Mouse (Mus musculus) testis, adult 2 months (tissue): ENCODE measurements around the gene Cdk1.

Experiments used
- CTCF ChIP-seq: fragments of 200-500 bp; IDR thresholded peaks from 2 replicates; pipeline ENCODE4 v1.5.1; 2012; ENCODE audit warnings: low read depth, mild to moderate bottlenecking, inconsistent platforms, low read length, moderate library complexity; ENCODE audit not compliant: control insufficient read depth, insufficient read depth, insufficient replicate concordance
- POLR2A ChIP-seq: fragments of 200-500 bp; IDR thresholded peaks from 2 replicates; pipeline ENCODE4 v1.6.1; 2012; ENCODE audit warnings: low read depth, mild to moderate bottlenecking, inconsistent platforms, low read length, moderate library complexity; ENCODE audit not compliant: control insufficient read depth

GRCm38 (mm10) chr10:69351071-69351841 lies 1.5 kb downstream of the Cdk1 start:
- TF ChIP-seq CTCF: no peak
- no peak for TF ChIP-seq POLR2A
